Mouse (Mus musculus) neural tube, embryonic 15.5 days (tissue): ENCODE data around the gene Qtrt1. TPM values are rescaled to one million over a fixed set of nuclear protein-coding genes. Genes with fewer than 3 reads are reported as not detected.

ENCODE experiments used
- ATAC-seq: fragments of 200-750 bp; cut with Nextera tagmentation; 2 replicates; pipeline ENCODE4 v1.8.0; 2017; ENCODE audit warnings: mild to moderate bottlenecking, moderate TSS enrichment, moderate library complexity; ENCODE audit not compliant: low FRiP score
- H3K27ac ChIP-seq: fragments of 300-500 bp; sonication (generic); replicated peaks from 2 replicates; pipeline ENCODE4 v1.5.1; 2015; ENCODE audit warnings: mild to moderate bottlenecking, inconsistent platforms
- H3K27me3 ChIP-seq: fragments of 300-500 bp; sonication (generic); replicated peaks from 2 replicates; pipeline ENCODE4 v1.6.1; 2015; ENCODE audit warnings: inconsistent platforms
- H3K36me3 ChIP-seq: fragments of 300-500 bp; sonication (generic); 2 replicates; pipeline ENCODE4 v1.6.1; 2015; ENCODE audit warnings: inconsistent platforms
- H3K4me1 ChIP-seq: fragments of 300-500 bp; sonication (generic); 2 replicates; pipeline ENCODE4 v1.6.1; 2015; ENCODE audit warnings: inconsistent platforms
- H3K4me2 ChIP-seq: fragments of 300-500 bp; sonication (generic); 2 replicates; pipeline ENCODE4 v1.6.1; 2015; ENCODE audit warnings: inconsistent platforms, mild to moderate bottlenecking, moderate library complexity
- H3K4me3 ChIP-seq: fragments of 300-500 bp; sonication (generic); replicated peaks from 2 replicates; pipeline ENCODE4 v1.5.1; 2015; ENCODE audit warnings: mild to moderate bottlenecking, inconsistent platforms
- H3K9ac ChIP-seq: fragments of 300-500 bp; sonication (generic); replicated peaks from 2 replicates; pipeline ENCODE4 v1.6.1; 2015; ENCODE audit warnings: mild to moderate bottlenecking, inconsistent platforms
- H3K9me3 ChIP-seq: fragments of 300-500 bp; sonication (generic); replicated peaks from 2 replicates; pipeline ENCODE4 v1.6.1; 2016; ENCODE audit warnings: inconsistent platforms
- WGBS: fragments of 180-500 bp; shearing (Covaris S2); methylation state at CpG from one replicate; pipeline ENCODE4 v1.1.7; 2015; ENCODE audit warnings: mixed read lengths; 5-methylcytosine and 5-hydroxymethylcytosine counted together
- polyA plus RNA-seq: library from polyadenylated mRNA; unstranded; fragments of >200 nt; fragmentation: Nextera tagmentation; extraction: Ambion mirVana; gene quantifications from 2 replicates; pipeline ENCODE4 v1.2.1, GENCODE M21; 2015

The Qtrt1 gene
- 47.6 and 55.6 TPM in 2 replicates for polyA plus RNA-seq

GRCm38 (mm10) chr9:21411669-21412550, at the start of gene Qtrt1:
Qtrt1 (plus strand) TSS chr9:21411837.
- no peaks in the 10 kb centered on the region for H3K9me3 ChIP-seq
- 1% methylated on average over 53 of the region's 53 CpGs for WGBS
- H3K9ac ChIP-seq: peak within 1 kb of the TSS; percentile 74
- no peaks in the 10 kb centered on the region for H3K27me3 ChIP-seq
- H3K36me3 ChIP-seq: peaks cover 14% of the 10 kb centered on the region
- ATAC-seq: peak; percentile 96
- peak within 1 kb of the TSS; percentile 80 for H3K27ac ChIP-seq
- peak within 1 kb of the TSS; percentile 89 for H3K4me2 ChIP-seq
- H3K4me3 ChIP-seq: peak within 1 kb of the TSS; percentile 67
- peaks cover 46% of the 10 kb centered on the region for H3K4me1 ChIP-seq

DNA sequence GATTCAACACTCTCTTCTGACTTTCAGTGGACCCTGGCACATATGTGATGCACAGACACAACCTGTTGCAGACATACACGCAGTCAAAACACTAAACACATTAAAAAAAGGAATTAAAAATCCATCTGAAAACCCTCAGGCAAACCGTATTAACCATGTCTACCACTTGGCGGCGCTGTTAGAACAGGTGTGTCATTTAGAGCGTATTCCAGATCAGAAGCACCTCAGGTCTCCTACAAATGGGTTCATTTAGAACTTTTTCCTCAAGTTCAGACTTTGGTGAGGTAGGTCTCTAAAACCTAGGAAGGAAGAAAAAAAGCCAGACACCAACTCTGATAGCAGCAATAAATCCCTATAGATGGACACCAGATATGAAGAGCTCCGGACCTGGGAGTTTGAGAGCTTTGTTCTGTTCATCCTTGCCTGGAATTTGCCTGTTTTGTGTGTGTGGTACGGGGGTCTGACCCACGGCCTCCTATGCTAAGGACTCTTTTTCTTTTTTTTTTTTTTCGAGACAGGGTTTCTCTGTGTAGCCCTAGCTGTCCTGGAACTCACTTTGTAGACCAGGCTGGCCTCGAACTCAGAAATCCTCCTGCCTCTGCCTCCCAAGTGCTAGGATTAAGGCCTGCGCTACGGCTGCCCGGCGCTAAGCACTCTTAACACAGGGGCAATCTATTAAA, 45.0 kb upstream of the Qtrt1 start:
- peak overlapping the region; percentile 49 for H3K9ac ChIP-seq
- peak; percentile 30 for ATAC-seq
- H3K4me2 ChIP-seq: peak overlapping the region; percentile 70
- 32% methylated on average over 14 of the region's 14 CpGs for WGBS
- no peaks in the 10 kb centered on the region for H3K9me3 ChIP-seq
- peak overlapping the region; percentile 93 for H3K27ac ChIP-seq
- peak overlapping the region; percentile 88 for H3K4me3 ChIP-seq
- H3K4me1 ChIP-seq: peaks cover 31% of the 10 kb centered on the region
- no peaks in the 10 kb centered on the region for H3K36me3 ChIP-seq
- no peaks in the 10 kb centered on the region for H3K27me3 ChIP-seq

DNA sequence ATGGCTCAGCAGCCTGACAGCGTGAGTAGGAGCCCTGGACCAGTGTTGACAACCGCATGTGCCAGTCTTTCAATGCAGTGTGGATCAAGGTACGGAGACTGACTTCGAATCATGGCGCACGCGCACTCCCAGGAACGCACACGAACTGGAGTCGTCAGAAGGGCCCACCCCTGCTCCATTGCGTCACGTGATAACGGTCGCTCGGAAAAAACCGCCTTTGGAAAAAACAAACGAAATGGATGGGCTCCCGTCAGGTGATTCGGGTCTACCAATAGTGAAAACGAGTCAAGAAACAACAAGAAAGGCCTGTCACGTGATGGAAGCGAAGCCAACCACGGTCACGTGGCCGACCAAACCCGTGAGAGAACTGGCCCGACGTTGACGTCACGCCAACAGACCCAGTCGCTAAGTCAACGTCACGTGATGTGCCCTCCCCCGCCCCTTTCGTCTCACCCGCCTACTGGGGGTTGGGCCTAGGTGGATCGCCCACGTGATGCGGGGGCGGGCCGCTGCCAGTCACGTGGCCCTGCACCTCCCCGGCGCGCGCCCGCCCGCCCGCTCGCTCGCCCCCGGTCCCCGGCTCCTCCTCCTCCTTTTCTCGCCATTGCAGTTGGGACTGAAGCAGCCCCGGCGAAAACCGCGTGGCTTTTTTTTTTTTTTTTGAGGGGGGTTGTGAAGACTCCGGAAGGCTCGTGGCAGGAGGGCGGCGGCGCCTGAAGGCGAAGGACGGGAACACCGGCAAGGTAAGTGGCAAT, 44.1 kb upstream of the Qtrt1 start, which contains the start of gene Ilf3:
Ilf3 (plus strand) TSS at position 515 of the 755 bp plus-strand sequence.
- Histone ChIP-seq H3K27ac (peak within 1 kb of the TSS; percentile 93), H3K27me3 (no peaks in the 10 kb centered on the region), H3K36me3 (no peaks in the 10 kb centered on the region), H3K9me3 (no peaks in the 10 kb centered on the region), H3K4me2 (peak within 1 kb of the TSS; percentile 87), H3K9ac (peak within 1 kb of the TSS; percentile 86), H3K4me1 (peaks cover 35% of the 10 kb centered on the region), H3K4me3 (peak within 1 kb of the TSS; percentile 88)
- WGBS: under 1% methylated on average over 63 of the region's 66 CpGs
- peak; percentile 91 for ATAC-seq

DNA sequence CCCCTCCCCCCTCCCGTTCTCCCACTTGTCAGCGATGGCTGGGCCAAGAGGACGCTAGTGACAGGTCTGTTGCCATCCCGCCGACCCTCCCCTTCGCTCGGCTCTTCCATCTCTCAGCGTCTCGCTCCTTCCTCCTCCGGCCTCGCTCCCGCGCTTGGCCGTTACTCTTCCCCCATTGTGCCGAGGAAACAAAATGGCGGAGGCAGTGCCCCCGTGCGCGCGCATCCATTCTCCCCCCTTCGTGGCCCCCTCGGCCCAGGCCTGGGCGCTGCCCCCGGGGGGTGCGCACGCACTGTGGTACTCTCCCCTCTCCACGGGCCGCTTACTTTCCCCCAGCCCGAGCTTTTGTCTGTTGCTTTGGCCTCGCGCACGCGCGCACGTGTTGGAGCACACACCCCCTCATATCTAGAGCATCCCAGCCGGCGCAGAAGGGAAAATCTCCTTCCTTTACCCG, 43.5 kb upstream of the Qtrt1 start:
- Histone ChIP-seq H3K27me3 (no peaks in the 10 kb centered on the region), H3K4me2 (peak overlapping the region; percentile 87), H3K9ac (peak overlapping the region; percentile 86), H3K36me3 (no peaks in the 10 kb centered on the region), H3K4me1 (peaks cover 40% of the 10 kb centered on the region), H3K4me3 (peak overlapping the region; percentile 88), H3K27ac (peak overlapping the region; percentile 93), H3K9me3 (no peaks in the 10 kb centered on the region)
- peak; percentile 51 for ATAC-seq
- under 1% methylated on average over 35 of the region's 38 CpGs for WGBS

GRCm38 (mm10) chr9:21369080-21369479, 42.6 kb upstream of the Qtrt1 start:
- Histone ChIP-seq H3K9me3 (no peaks in the 10 kb centered on the region), H3K9ac (peak overlapping the region; percentile 86), H3K36me3 (no peaks in the 10 kb centered on the region), H3K27me3 (no peaks in the 10 kb centered on the region), H3K4me1 (peaks cover 43% of the 10 kb centered on the region), H3K4me3 (peak overlapping the region; percentile 88), H3K4me2 (peak overlapping the region; percentile 87), H3K27ac (peak overlapping the region; percentile 93; the same call in 1 of the 2 replicates)
- WGBS: 65% methylated on average over 11 of the region's 11 CpGs
- no peak for ATAC-seq

GRCm38 (mm10) chr9:21370876-21371275, 40.8 kb upstream of the Qtrt1 start:
- no peaks in the 10 kb centered on the region for H3K27me3 ChIP-seq
- no peaks in the 10 kb centered on the region for H3K36me3 ChIP-seq
- no peak for ATAC-seq
- peaks cover 50% of the 10 kb centered on the region for H3K4me1 ChIP-seq
- 73% methylated on average over 2 of the region's 2 CpGs for whole genome bisulfite sequencing
- peak overlapping the region; percentile 87 for H3K4me2 ChIP-seq
- 0 out of 2 replicates have a peak overlapping the region, but pooled peaks have one; percentile 0 for H3K4me3 ChIP-seq
- H3K9ac ChIP-seq: no peak overlapping the region
- no peaks in the 10 kb centered on the region for H3K9me3 ChIP-seq
- no peak overlapping the region for H3K27ac ChIP-seq

- Histone ChIP-seq H3K4me3 (no peak overlapping the region), H3K4me1 (peaks cover 54% of the 10 kb centered on the region), H3K27ac (no peak overlapping the region), H3K9me3 (no peaks in the 10 kb centered on the region), H3K36me3 (no peaks in the 10 kb centered on the region), H3K27me3 (no peaks in the 10 kb centered on the region), H3K4me2 (no peak overlapping the region), H3K9ac (no peak overlapping the region)
- WGBS: 55% methylated on average over 1 of the region's 1 CpGs
- no peak for ATAC-seq
Measured at GRCm38 (mm10) chr9:21372508-21372907, 39.1 kb upstream of the Qtrt1 start.

- Histone ChIP-seq H3K36me3 (no peaks in the 10 kb centered on the region; the same call in 1 of the 2 replicates), H3K9me3 (no peaks in the 10 kb centered on the region), H3K27me3 (no peaks in the 10 kb centered on the region), H3K4me3 (no peak overlapping the region), H3K27ac (no peak overlapping the region), H3K4me2 (no peak overlapping the region), H3K4me1 (peaks cover 52% of the 10 kb centered on the region), H3K9ac (no peak overlapping the region)
- WGBS: 75% methylated on average over 3 of the region's 3 CpGs
- no peak for ATAC-seq
Measured at GRCm38 (mm10) chr9:21379195-21379594, 32.4 kb upstream of the Qtrt1 start.

GRCm38 (mm10) chr9:21380868-21381267, 30.8 kb upstream of the Qtrt1 start:
- no peak for ATAC-seq

DNA sequence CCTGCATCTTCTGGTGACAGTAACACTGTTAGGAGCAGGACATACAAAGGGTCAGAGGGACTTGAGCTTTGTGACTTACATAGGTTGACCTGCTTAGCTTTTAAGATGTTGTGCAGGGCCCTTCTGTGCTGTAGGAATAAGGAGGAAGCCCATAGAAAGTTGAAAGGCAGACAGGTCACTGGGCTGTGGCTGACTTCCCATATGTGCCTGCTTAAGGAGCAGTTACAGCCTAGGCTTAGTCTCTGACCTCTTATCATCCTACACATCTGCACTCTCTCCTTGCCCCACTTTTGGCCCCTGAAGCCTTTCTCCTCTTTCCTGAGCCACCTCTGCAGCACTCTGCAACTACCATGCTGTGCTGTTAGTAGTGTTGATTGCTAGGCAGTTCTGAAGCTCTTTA, 27.7 kb upstream of the Qtrt1 start:
- no peaks in the 10 kb centered on the region for H3K27me3 ChIP-seq
- H3K9ac ChIP-seq: no peak overlapping the region
- no peaks in the 10 kb centered on the region for H3K9me3 ChIP-seq
- H3K36me3 ChIP-seq: peaks cover 11% of the 10 kb centered on the region
- H3K27ac ChIP-seq: no peak overlapping the region
- no peak overlapping the region for H3K4me3 ChIP-seq
- H3K4me1 ChIP-seq: peaks cover 33% of the 10 kb centered on the region
- no peak overlapping the region for H3K4me2 ChIP-seq
- ATAC-seq: no peak

More at GRCm38 (mm10) chr9:21380868-21381267, 30.8 kb upstream of the Qtrt1 start:
- H3K36me3 ChIP-seq: no peaks in the 10 kb centered on the region; the same call in 1 of the 2 replicates
- no peak overlapping the region for H3K27ac ChIP-seq
- H3K4me1 ChIP-seq: peaks cover 52% of the 10 kb centered on the region
- no peaks in the 10 kb centered on the region for H3K27me3 ChIP-seq
- no peak overlapping the region for H3K4me3 ChIP-seq
- H3K9me3 ChIP-seq: no peaks in the 10 kb centered on the region
- no peak overlapping the region for H3K9ac ChIP-seq
- no peak overlapping the region for H3K4me2 ChIP-seq

DNA sequence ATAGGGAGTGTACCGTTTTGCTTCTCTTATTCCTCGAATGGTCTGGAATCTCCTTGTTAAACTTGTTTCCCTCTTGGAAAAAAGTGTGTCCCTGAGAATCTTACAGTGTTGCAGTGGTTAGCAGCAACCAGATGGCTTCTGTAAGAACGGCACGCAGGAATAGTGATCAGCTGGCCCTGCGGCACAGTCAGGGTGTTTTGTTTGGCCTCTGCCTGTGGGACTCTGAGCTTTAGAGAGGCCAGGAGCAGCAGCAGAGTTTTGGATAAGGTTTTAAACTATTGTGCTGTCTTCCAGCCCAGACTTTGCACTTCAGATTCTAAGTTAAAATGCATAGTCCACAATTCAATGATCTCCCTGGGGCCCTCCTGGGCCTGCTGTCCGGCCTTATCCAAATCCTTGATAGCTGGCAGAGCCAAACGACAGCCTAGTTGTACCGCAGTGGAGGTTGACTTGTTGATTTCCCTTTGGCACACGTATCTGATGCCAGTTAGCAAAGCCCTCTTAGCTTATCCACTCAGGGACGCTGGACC, 18.9 kb upstream of the Qtrt1 start:
- Histone ChIP-seq H3K4me2 (no peak overlapping the region), H3K9ac (no peak overlapping the region), H3K4me3 (no peak overlapping the region), H3K9me3 (no peaks in the 10 kb centered on the region), H3K4me1 (no peaks in the 10 kb centered on the region), H3K27me3 (no peaks in the 10 kb centered on the region), H3K27ac (no peak overlapping the region), H3K36me3 (peaks cover 89% of the 10 kb centered on the region)
- WGBS: 89% methylated on average over 10 of the region's 10 CpGs
- no peak for ATAC-seq
